Mouse (Mus musculus) adrenal gland, postnatal 36 days (tissue): Measurements from ENCODE around the gene Ophn1. TPM values are rescaled to one million over a fixed set of nuclear protein-coding genes. Genes with fewer than 3 reads are reported as not detected.
A peak's percentile ranks its signal among the peaks of the same experiment; 100 is the strongest.

Experiments used
- DNase-seq, 2 experiments: peaks; one replicate each; pipeline ENCODE4 v3.0.0; 2021; ENCODE audit warnings: mixed read lengths in 1 of 2
- long read RNA-seq, 2 experiments: library from polyadenylated mRNA; stranded (forward); transcript quantifications; one replicate each; pipeline ENCODE4 v2.0.0; 2021; ENCODE audit warnings: borderline sequencing depth in 2 of 2
- total RNA-seq, 2 experiments: library from RNA; stranded (reverse); gene quantifications; 2 replicates each; pipeline ENCODE4 v1.2.3; 2021

The Ophn1 gene
- total RNA-seq, result 10 to 100 TPM; 16.3 to 18.6 TPM
- long read RNA-seq, experiment 1, full-length matches to known transcripts, result 4 of 7 reads
- long read RNA-seq, experiment 1, partial matches to known transcripts, result 2 of 7 reads
- long read RNA-seq, experiment 1, other reads (novel, unspliced or antisense), result 1 of 7 reads
- long read RNA-seq, experiment 2, full-length matches to known transcripts, result 1 of 1 reads
- long read RNA-seq, experiment 2, partial matches to known transcripts, result 0 of 1 reads
- long read RNA-seq, experiment 2, other reads (novel, unspliced or antisense), result 0 of 1 reads

GRCm38 (mm10) chrX:98890406-98891116 is at the start of gene Ophn1:
TSS of gene Ophn1 (minus strand) at chrX:98891025.
- peak; percentile 75 to 79 for DNase-seq

- peak; percentile 94 for DNase-seq
Measured at GRCm38 (mm10) chrX:98937555-98938294, 46.9 kb upstream of the Ophn1 start.

DNA sequence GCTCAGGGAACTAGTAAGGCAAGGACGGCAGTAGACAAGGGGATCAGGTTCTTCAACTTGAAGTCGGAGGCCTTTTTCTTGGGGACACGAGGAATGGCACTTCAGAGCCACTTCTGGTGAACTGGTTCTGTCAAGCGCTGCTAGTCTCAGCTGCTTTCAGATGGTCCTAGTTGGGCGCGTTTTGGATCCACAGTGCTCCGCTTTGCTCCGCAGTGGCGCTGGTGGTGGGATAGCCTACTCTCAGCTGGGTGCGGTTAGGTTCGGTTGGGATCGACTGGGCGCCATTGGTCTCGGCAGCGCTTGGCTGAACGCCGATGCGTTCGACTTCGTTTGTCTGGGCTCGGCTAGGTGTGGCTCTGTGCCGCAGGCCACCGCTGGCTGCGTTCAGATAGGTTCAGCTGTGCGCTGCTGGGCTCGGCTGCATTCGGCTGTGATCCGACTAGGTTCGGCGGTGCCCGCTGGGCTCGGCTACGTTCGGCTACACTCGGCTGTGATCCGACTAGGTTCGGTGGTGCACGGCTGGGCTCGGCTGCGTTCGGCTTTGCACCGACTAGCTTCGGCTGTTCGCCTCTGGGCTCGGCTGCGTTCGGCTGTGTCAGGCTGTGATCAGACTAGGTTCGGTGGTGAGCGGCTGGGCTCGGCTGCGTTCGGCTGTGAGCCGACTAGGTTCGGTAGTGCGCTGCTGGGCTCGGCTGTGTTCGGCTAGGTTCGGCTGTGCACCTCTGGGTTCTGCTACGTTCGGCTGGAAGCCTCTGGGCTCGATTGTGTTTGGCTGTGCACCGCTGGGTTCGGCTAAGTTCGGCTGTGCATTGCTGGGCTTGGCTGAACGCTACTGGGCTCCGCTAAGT is 46.1 kb upstream of the Ophn1 start:
- peak; percentile 93 to 94 for DNase-seq

GRCm38 (mm10) chrX:98936101-98936500 is 45.3 kb upstream of the Ophn1 start, which contains the start of gene Yipf6:
TSS of gene Yipf6 (plus strand) at chrX:98936316.
- peak; percentile 10 to 17 for DNase-seq

GRCm38 (mm10) chrX:98919423-98919822 is 28.6 kb upstream of the Ophn1 start:
- peak in 1 of 2 experiments; percentile 30 for DNase-seq

- DNase-seq, result no peak
Measured at GRCm38 (mm10) chrX:98908910-98909309, 18.1 kb upstream of the Ophn1 start.

DNA sequence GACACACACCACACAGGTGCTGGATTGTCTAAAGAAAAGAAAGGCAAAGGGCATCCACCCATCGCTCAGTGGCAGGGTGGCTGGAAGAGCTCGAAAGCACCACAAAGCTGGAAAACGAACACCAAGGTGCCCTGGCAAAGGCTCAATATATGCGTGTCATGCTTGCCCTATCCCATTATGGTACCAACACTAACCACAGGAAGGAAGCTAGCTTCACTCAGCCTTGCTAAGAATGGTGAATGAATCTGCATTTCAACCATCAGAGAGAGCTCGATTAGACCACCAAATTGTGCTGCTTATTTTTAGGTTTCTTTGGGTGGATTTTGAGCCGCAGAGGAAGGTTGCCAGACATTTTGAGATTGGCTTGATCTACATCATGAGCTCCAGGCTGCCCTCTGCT is 13.4 kb upstream of the Ophn1 start:
- DNase-seq, result no peak

DNA sequence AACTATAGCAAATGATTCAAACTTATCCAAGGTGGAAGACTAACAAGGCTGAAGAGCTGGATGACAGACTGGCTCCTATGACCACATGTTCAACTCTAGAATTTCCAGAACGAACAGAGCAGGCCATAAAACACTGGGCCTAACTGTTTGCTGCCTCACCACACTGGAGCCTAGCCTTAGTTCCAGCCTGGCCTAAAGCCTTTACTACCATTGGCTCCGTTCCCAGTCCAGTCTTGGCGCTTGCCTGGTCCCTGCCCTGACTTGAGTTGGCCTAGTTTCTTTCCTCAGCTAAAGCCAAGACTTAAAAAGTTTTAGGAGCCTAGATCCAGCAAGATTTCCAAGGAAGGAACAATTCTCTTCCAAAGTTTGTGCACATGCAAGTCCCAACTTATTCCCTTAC is 7.5 kb upstream of the Ophn1 start:
- DNase-seq, result peak; percentile 60 to 71

GRCm38 (mm10) chrX:98890072-98890405 is 786 bp downstream of the Ophn1 start:
- DNase-seq, result peak in 1 of 2 experiments; percentile 2

GRCm38 (mm10) chrX:98881983-98882382 is 8.8 kb downstream of the Ophn1 start:
- no peak for DNase-seq

DNA sequence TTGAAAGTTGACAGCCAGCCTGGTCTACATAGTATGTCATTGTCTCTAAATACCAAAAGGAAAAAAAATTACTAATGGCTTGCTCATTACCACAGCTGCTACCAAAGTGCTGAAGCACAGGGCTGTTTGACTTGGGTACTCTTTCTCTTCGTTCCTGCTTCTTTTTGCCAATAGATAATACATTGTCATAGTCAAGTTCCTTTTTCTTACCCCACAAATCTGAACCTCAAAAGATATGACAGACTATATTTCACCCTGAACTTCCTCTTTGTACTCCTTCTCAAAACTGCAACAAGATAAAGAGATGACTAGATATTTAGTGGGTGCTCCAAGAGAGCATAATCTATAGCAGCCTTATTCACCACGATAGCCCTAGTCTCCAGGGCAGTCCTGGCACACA is 9.7 kb downstream of the Ophn1 start:
- DNase-seq, result no peak

DNA sequence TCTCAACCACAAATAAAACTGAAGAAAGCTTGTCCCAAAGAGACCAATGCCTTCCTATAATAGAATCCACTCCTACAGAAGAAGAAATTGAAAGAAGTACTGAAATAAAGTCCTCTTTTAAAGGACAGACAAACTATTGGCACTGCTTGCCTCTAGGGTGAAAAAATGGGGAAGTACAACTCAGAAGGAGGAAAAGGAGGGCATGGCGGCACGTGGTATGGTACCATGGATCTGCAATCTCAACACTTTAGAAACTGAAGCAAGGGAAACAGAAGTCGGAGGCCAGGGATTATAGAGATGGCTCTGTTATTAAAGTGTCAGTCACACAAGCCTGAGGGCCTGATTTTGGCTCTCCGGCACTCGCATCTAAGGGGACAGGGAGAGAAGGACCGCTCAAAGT is 10.5 kb downstream of the Ophn1 start:
- DNase-seq, result no peak

DNA sequence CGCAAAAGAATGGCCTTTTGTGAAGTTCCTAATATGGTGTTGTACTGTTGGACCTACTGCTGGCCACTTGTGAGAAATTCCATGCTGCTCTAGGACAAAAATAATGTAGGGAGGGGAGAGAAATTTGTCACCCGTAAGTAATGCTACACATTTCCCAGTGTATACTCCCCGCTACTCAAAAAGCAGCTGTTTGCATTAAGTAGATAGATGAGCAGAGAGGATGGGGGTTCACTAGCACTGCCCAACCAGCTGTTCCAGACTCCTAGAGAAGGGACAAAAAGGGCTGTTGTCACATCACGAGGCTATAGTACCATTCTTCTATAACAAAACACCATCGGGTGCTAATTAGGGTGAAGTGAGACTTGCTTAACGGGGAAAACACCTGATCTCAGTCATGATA is 15.7 kb downstream of the Ophn1 start:
- no peak for DNase-seq

DNA sequence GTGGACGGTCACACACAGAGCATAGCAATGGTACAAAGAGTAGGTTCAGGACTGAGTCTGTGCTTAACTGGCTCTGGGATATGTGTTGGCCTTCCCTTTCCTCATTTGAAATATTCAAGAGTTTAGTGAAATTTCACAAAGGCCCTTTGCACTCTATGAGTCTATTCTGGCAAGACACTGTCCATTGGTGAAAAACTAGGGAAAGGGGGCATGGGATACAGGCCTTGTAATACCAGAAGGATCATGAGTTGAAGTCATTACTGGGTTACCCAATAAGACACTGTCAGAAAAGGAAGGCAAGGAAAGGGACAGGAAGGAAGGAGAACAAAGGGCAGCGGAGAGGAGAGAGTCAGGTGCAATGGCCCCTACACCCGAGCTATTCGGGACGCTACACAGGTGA is 16.7 kb downstream of the Ophn1 start:
- no peak for DNase-seq

GRCm38 (mm10) chrX:98872064-98872463 is 18.8 kb downstream of the Ophn1 start:
- DNase-seq, result no peak

GRCm38 (mm10) chrX:98870541-98870940 is 20.3 kb downstream of the Ophn1 start:
- no peak for DNase-seq

- peak; percentile 40 to 45 for DNase-seq
Measured at GRCm38 (mm10) chrX:98869735-98870134, 21.1 kb downstream of the Ophn1 start.

DNA sequence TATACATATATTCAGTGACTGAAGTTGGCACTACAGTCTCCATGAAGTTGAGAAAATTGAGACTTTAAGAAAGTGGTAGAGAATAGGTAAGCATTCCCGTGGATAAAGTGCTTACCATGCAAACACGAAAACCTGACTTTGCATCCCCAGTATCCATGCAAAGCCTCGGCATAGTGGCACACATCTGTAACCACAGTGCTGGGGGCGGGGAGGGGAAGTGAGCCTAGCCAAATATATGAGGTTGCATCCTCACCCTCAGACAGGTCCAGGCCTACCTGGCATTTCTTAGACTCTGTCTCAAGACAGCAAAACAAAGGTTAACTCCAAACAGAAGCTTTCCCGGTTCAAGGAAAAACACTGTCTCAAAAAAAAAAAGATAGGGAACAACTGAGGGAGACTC is 21.7 kb downstream of the Ophn1 start:
- DNase-seq, result no peak

DNA sequence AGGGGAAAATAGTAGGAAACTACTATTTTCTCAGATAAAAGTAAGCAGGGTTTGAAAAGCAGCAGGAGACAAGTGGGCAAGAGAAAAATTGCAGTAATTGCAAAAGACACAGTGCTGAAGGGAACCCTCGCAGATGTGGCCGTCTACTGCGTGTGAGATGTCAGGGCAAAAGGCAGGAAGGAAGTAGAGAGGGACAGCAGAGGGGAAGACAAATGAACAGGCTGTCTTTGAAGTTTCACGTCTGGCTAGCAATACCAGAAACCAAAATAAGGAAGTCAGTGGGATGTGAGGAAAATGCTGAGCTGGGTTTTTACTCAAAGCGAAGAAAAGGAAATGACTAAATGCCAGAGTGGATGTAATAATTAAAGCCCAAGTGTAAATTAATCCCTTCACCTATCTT is 30.7 kb downstream of the Ophn1 start:
- no peak for DNase-seq

GRCm38 (mm10) chrX:98856046-98856445 is 34.8 kb downstream of the Ophn1 start:
- peak; percentile 34 to 36 for DNase-seq

DNA sequence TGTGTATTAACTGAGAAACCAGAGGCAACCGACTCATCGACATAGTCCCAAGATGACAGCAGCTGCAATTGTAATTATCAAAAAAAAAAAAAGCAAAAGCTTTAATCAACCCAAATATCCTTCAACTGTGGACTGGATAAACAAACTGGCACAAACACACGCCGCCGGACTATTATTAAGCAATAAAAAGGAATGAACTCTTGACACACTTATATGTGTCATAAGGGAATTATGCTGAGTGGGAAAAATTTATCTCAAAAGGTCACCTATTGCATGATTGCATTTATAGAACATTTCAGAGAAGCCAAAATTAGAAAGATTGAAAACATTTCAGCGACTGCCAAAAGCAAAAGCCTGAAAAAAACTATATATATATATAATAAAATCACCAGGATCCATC is 40.0 kb downstream of the Ophn1 start:
- DNase-seq, result no peak

DNA sequence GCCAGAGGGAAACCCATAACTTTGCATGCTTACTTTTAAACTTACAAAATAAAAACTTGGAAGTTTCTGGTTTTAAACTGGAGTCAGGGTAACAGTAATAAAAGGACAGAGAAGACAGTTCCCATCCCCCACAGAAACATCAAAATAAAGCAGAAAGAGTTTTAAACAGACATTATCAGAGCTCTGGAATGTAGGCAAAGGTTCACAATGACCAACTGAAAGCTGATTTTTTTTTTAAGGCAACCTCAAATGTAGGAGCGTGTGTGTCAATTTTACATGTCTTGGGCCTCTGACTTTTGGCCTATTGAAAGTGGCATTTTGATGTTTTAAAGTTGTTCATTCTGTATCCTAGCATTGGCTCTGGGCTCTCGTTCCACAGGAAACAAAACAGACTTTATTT is 49.2 kb downstream of the Ophn1 start:
- DNase-seq, result no peak
